Mouse (Mus musculus) lung, adult 2 months (tissue): Measurements from ENCODE around the gene Ghrh. TPM values are rescaled to one million over a fixed set of nuclear protein-coding genes. Genes with fewer than 3 reads are reported as not detected.

Source experiments
- DNase-seq: peaks from one replicate; pipeline ENCODE4 v3.0.0; 2022
- H3K4me1 ChIP-seq: fragments of 200-500 bp; 2 replicates; pipeline ENCODE4 v1.6.1; 2011; ENCODE audit warnings: low read length; ENCODE audit not compliant: control insufficient read depth, insufficient read depth
- H3K4me3 ChIP-seq: fragments of 200-500 bp; replicated peaks from 2 replicates; pipeline ENCODE3; 2011; ENCODE audit warnings: low read depth, mild to moderate bottlenecking, control low read depth, low read length; ENCODE audit errors: extremely low read depth
- CTCF ChIP-seq: fragments of 200-500 bp; IDR thresholded peaks from 2 replicates; pipeline ENCODE4 v1.5.1; 2011; ENCODE audit warnings: mild to moderate bottlenecking, low read length, control low read depth; ENCODE audit not compliant: insufficient read depth
- POLR2A ChIP-seq: fragments of 200-500 bp; IDR thresholded peaks from 2 replicates; pipeline ENCODE4 v1.6.1; 2011; ENCODE audit warnings: low read depth, mild to moderate bottlenecking, control low read depth, low read length, borderline replicate concordance; ENCODE audit errors: extremely low read depth
- WGBS: fragments of 180-500 bp; shearing (Covaris S2); methylation state at CpG from one replicate; pipeline ENCODE4 v1.1.7; 2018; 5-methylcytosine and 5-hydroxymethylcytosine counted together
- polyA plus RNA-seq: library from polyadenylated mRNA; depleted of rRNA; stranded (reverse); fragments of >200 nt; gene quantifications from 2 replicates; pipeline ENCODE4 v1.2.3, GENCODE M21; 2012; rRNA removed

Gene Ghrh
- polyA plus RNA-seq, 1 experiment, result not detected

GRCm38 (mm10) chr2:157296105-157296689 is 51.1 kb downstream of the Ghrh start:
- 83% methylated on average over 7 of the region's 7 CpGs for WGBS
- no peak for DNase-seq
- Histone ChIP-seq H3K4me3 (no peak overlapping the region), H3K4me1 (no peaks in the 10 kb centered on the region)
- no peak for TF ChIP-seq POLR2A
- no peak for TF ChIP-seq CTCF

GRCm38 (mm10) chr2:157292093-157292492 is 55.2 kb downstream of the Ghrh start:
- DNase-seq, result peak; percentile 65
- Histone ChIP-seq H3K4me1 (no peaks in the 10 kb centered on the region; the same call in 1 of the 2 replicates), H3K4me3 (no peak overlapping the region)
- TF ChIP-seq POLR2A, result no peak
- peak; percentile 85 for TF ChIP-seq CTCF
- WGBS, result 8% methylated on average over 2 of the region's 2 CpGs

GRCm38 (mm10) chr2:157288996-157289395 is 58.3 kb downstream of the Ghrh start:
- no peak overlapping the region for H3K4me3 ChIP-seq
- no peaks in the 10 kb centered on the region; the same call in 1 of the 2 replicates for H3K4me1 ChIP-seq
- WGBS, result 78% methylated on average over 5 of the region's 5 CpGs
- DNase-seq, result no peak
- TF ChIP-seq POLR2A (no peak), CTCF (no peak)

- no peaks in the 10 kb centered on the region; the same call in 1 of the 2 replicates for H3K4me1 ChIP-seq
- DNase-seq, result peak; percentile 28
- H3K4me3 ChIP-seq, result no peak overlapping the region
- 15% methylated on average over 3 of the region's 3 CpGs for WGBS
- TF ChIP-seq POLR2A (no peak), CTCF (peak; percentile 40)
These were observed 59.8 kb downstream of the Ghrh start for GRCm38 (mm10) chr2:157287542-157287941.

- H3K4me1 ChIP-seq, result peaks cover 6% of the 10 kb centered on the region
- DNase-seq, result no peak
- 54% methylated on average over 6 of the region's 6 CpGs for WGBS
- H3K4me3 ChIP-seq, result no peak overlapping the region
- TF ChIP-seq CTCF (no peak), POLR2A (no peak)
These were observed 64.0 kb downstream of the Ghrh start for GRCm38 (mm10) chr2:157283321-157283720.

Other genes starting within 250 kb of the Ghrh start
- gene Samhd1, start 212.2 kb downstream of the Ghrh start, polyA plus RNA-seq, result 69.9 and 85.8 TPM in 2 replicates
- gene Rbl1, start 143.0 kb downstream of the Ghrh start, polyA plus RNA-seq, result 4.3 TPM in 2 replicates
- gene Rpn2, start 68.5 kb downstream of the Ghrh start, polyA plus RNA-seq, result 179 and 205 TPM in 2 replicates
- 0.17 and 0.18 TPM in 2 replicates for gene Mroh8, start 68.0 kb downstream of the Ghrh start, polyA plus RNA-seq
- gene Manbal, start 20.1 kb upstream of the Ghrh start, polyA plus RNA-seq, result 85.5 and 108 TPM in 2 replicates
- gene Src, start 70.9 kb upstream of the Ghrh start, polyA plus RNA-seq, result 59.8 and 62.3 TPM in 2 replicates
- gene Nnat, start 212.6 kb upstream of the Ghrh start, polyA plus RNA-seq, result 25.3 and 56.8 TPM in 2 replicates
- 41.3 and 49.3 TPM in 2 replicates for gene Blcap, start 223.8 kb upstream of the Ghrh start, polyA plus RNA-seq